In the genomic region with DNA sequence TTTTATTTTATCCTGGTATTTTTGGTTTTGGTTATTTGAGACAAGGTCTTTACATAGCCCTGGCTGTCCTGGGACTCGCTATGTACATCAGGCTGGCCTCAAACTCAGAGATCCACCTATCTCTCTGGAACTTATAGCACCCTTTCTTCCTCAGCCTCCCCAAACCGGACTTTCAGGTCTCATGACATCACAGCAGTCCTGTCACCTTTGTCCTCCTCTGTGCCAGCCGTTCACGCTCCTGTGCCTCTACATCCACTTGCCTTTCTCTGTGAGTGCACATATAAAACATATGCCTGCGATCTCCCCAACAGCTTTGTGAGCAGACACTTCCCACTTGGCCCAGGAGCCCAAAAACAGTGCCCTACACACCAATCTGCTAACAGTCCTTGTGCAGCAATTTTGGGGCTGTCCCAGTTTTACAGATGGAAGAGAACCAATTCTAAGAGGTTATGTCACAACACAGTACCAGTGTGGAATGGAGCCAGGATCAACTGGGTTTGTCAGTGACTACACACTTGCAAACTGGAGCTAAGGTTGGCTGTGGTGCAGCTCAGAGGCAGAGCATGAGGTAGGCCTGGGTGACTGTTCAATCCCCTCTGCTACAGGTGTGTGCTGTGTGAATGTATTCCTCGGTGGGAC, we compare ENCODE assay signal across 9 mouse cellular contexts. TPM values are rescaled to one million over a fixed set of nuclear protein-coding genes. Genes with fewer than 3 reads are reported as not detected.
DNase-seq lines count a peak whose midpoint lies in the region; ATAC-seq and TF ChIP-seq lines count a peak whose summit lies in the region.
"Had no signal": no experiment of that assay in that cellular context is flagged by ENCODE, and none has a peak within 500 bp of the region (broad histone marks: within the 10 kb centered on the region; RNA-seq: fewer than 3 reads in every experiment).

No protein-coding gene starts in this region.

- intact Hi-C loops in heart, postnatal 10 days (cut with DNase I) = no loop called here

- H3K9me3 ChIP-seq in heart, embryonic 14.5 days (ENCODE audit: control insufficient read depth, low read length) = no peaks in the 10 kb centered on the region
- no peaks in the 10 kb centered on the region for H3K9me3 ChIP-seq in hindbrain, embryonic 11.5 days (ENCODE audit: control insufficient read depth, low read length)
- H3K9me3 ChIP-seq in liver, embryonic 14.5 days (ENCODE audit: control insufficient read depth, low read length) = no peaks in the 10 kb centered on the region
- no peaks in the 10 kb centered on the region for H3K9me3 ChIP-seq in stomach, postnatal 0 days (ENCODE audit: control insufficient read depth, low read length)

- no peak overlapping the region for H3K9ac ChIP-seq in heart, embryonic 14.5 days (ENCODE audit: low read length)
- no peak overlapping the region for H3K9ac ChIP-seq in hindbrain, embryonic 11.5 days (ENCODE audit: low read depth, low read length)
- H3K9ac ChIP-seq in liver, embryonic 14.5 days (replicated peaks) = no peak overlapping the region
- H3K9ac ChIP-seq in stomach, postnatal 0 days (ENCODE audit: low read length) = peak overlapping the region; percentile 27; the same call in 1 of the 2 replicates

- peak overlapping the region; percentile 42 to 56; a peak in 2 of 4 replicates for H3K27ac ChIP-seq in heart, embryonic 14.5 days (replicated peaks in 1 of 2; ENCODE audit: control insufficient read depth in 1 of 2, insufficient read depth in 1 of 2, low read depth in 2 of 2, low read length in 2 of 2)
- peak overlapping the region; percentile 17; the same call in 1 of the 2 replicates for H3K27ac ChIP-seq in brown adipose tissue, adult 24 weeks (replicated peaks; ENCODE audit: low read depth, low read length)
- peak overlapping the region; percentile 14; the same call in 1 of the 2 replicates for H3K27ac ChIP-seq in hindbrain, embryonic 11.5 days (ENCODE audit: low read depth, low read length)
- H3K27ac ChIP-seq in liver, embryonic 14.5 days = 0 out of 2 replicates have a peak overlapping the region, but pooled peaks have one; percentile 20
- peak overlapping the region; percentile 90 for H3K27ac ChIP-seq in stomach, postnatal 0 days (replicated peaks)

- 83% methylated on average over 6 of the region's 6 CpGs for whole genome bisulfite sequencing in heart, embryonic 14.5 days
- WGBS in hindbrain, embryonic 11.5 days = 79% methylated on average over 6 of the region's 6 CpGs
- 73% methylated on average over 6 of the region's 6 CpGs for WGBS in liver, embryonic 14.5 days (ENCODE audit: insufficient replicate concordance)
- 52% methylated on average over 6 of the region's 6 CpGs for WGBS in stomach, postnatal 0 days

- TF ChIP-seq CTCF in liver, embryonic 14.5 days (IDR thresholded peaks at IDR 0.05; ENCODE audit: low read depth) = no peak
- TF ChIP-seq CTCF in stomach, postnatal 0 days (IDR thresholded peaks at IDR 0.05; ENCODE audit: low read depth) = no peak

- H3K4me2 ChIP-seq in heart, embryonic 14.5 days (ENCODE audit: low read length) = no peak overlapping the region
- no peak overlapping the region for H3K4me2 ChIP-seq in hindbrain, embryonic 11.5 days (replicated peaks; ENCODE audit: low read depth, low read length)
- H3K4me2 ChIP-seq in liver, embryonic 14.5 days (ENCODE audit: low read depth) = peak overlapping the region; percentile 41
- H3K4me2 ChIP-seq in stomach, postnatal 0 days (replicated peaks; ENCODE audit: low read depth) = peak overlapping the region; percentile 35; the same call in 1 of the 2 replicates

- H3K4me1 ChIP-seq in heart, embryonic 14.5 days (ENCODE audit: control insufficient read depth in 2 of 2, insufficient read depth in 2 of 2, low read length in 2 of 2) = peaks cover 33 to 45% of the 10 kb centered on the region in 2 experiments
- H3K4me1 ChIP-seq in brown adipose tissue, adult 24 weeks (ENCODE audit: control insufficient read depth, insufficient read depth, insufficient read length, low read length) = peaks cover 50% of the 10 kb centered on the region
- peaks cover 12% of the 10 kb centered on the region for H3K4me1 ChIP-seq in hindbrain, embryonic 11.5 days (replicated peaks; ENCODE audit: control insufficient read depth, insufficient read depth, low read length)
- peaks cover 0 to 19% of the 10 kb centered on the region in 2 experiments; a peak in 2 of 4 replicates for H3K4me1 ChIP-seq in liver, embryonic 14.5 days (replicated peaks; ENCODE audit: control insufficient read depth in 2 of 2, insufficient read depth in 2 of 2, low read length in 1 of 2)
- H3K4me1 ChIP-seq in stomach, postnatal 0 days (replicated peaks; ENCODE audit: control insufficient read depth, insufficient read depth) = peaks cover 17% of the 10 kb centered on the region

- no peak for DNase-seq in heart, postnatal 10 days
- no peak for DNase-seq in hindbrain, embryonic 11.5 days (ENCODE audit: low spot score)
- DNase-seq in liver, embryonic 14.5 days (ENCODE audit: low read depth in 3 of 3, low spot score in 3 of 3) = no peak
- peak; percentile 84 for DNase-seq in stomach, postnatal 0 days (ENCODE audit: low spot score)
- no peak for DNase-seq in thymus, postnatal 4 days
- no peak for DNase-seq in left cerebral cortex, adult 11 months (ENCODE audit: low spot score)

- no peak for ATAC-seq in heart, embryonic 14.5 days (ENCODE audit: insufficient number of reproducible peaks, insufficient read depth, low FRiP score, low read depth)
- no peak for ATAC-seq in hindbrain, embryonic 11.5 days (ENCODE audit: low FRiP score)
- peak; percentile 26; the same call in 1 of the 2 replicates for ATAC-seq in liver, embryonic 14.5 days (ENCODE audit: insufficient read depth)
- ATAC-seq in stomach, postnatal 0 days (ENCODE audit: low FRiP score, low TSS enrichment) = peak; percentile 56

- no peak for TF ChIP-seq EP300 in liver, embryonic 14.5 days (IDR thresholded peaks at IDR 0.05; ENCODE audit: low read depth)
- no peak for TF ChIP-seq EP300 in stomach, postnatal 0 days (optimal IDR thresholded peaks at IDR 0.05)

- peaks cover 5% of the 10 kb centered on the region for H3K36me3 ChIP-seq in heart, embryonic 14.5 days (ENCODE audit: control insufficient read depth, insufficient read depth, low read length)
- H3K36me3 ChIP-seq in hindbrain, embryonic 11.5 days (ENCODE audit: control insufficient read depth, insufficient read depth, low read length) = 0 out of 2 replicates have a peak, but pooled peaks cover 2% of the 10 kb centered on the region
- no peaks in the 10 kb centered on the region; the same call in 1 of the 2 replicates for H3K36me3 ChIP-seq in liver, embryonic 14.5 days (replicated peaks; ENCODE audit: control insufficient read depth, insufficient read depth, low read depth)
- H3K36me3 ChIP-seq in stomach, postnatal 0 days (ENCODE audit: control insufficient read depth, insufficient read depth, low read length) = no peaks in the 10 kb centered on the region

- no peak overlapping the region for H3K4me3 ChIP-seq in heart, embryonic 14.5 days (ENCODE audit: control insufficient read depth in 1 of 2, insufficient read depth in 1 of 2, low read depth in 1 of 2, low read length in 2 of 2)
- no peak overlapping the region for H3K4me3 ChIP-seq in brown adipose tissue, adult 24 weeks (ENCODE audit: insufficient read depth, low read depth, low read length)
- no peak overlapping the region for H3K4me3 ChIP-seq in hindbrain, embryonic 11.5 days (ENCODE audit: low read depth, low read length)
- no peak overlapping the region for H3K4me3 ChIP-seq in liver, embryonic 14.5 days (ENCODE audit: insufficient read depth in 1 of 2, low read depth in 2 of 2, low read length in 2 of 2)
- H3K4me3 ChIP-seq in stomach, postnatal 0 days (ENCODE audit: low read depth, low read length) = no peak overlapping the region

- H3K27me3 ChIP-seq in heart, embryonic 14.5 days (ENCODE audit: control insufficient read depth, insufficient read depth, low read length) = no peaks in the 10 kb centered on the region
- H3K27me3 ChIP-seq in hindbrain, embryonic 11.5 days (ENCODE audit: control insufficient read depth, insufficient read depth, low read length) = no peaks in the 10 kb centered on the region
- H3K27me3 ChIP-seq in liver, embryonic 14.5 days (ENCODE audit: control insufficient read depth, insufficient read depth, low read length) = no peaks in the 10 kb centered on the region
- H3K27me3 ChIP-seq in stomach, postnatal 0 days (ENCODE audit: control insufficient read depth, insufficient read depth, low read length) = no peaks in the 10 kb centered on the region

RNA-seq across cellular contexts. Expression of a gene that starts 8.8 kb away (rescaled TPM):
- polyA plus RNA-seq in heart, embryonic 14.5 days (2014; fragmentation: Nextera tagmentation; extraction: Ambion mirVana) = 20.8 and 24.0 TPM in 2 replicates
- 100 to 1,000 TPM in 1 of 2 experiments, 10 to 100 TPM in 1; 92.4 to 108 TPM for total RNA-seq in heart, postnatal 10 days (2021)
- 52.2 and 85.4 TPM in 2 replicates for polyA plus RNA-seq in brown adipose tissue, adult 24 weeks (2012; ENCODE audit: insufficient read depth, insufficient read length, missing spikeins)
- polyA plus RNA-seq in hindbrain, embryonic 11.5 days (2014; fragmentation: Nextera tagmentation; extraction: Ambion mirVana) = 35.5 and 35.7 TPM in 2 replicates
- 13.3 and 14.2 TPM in 2 replicates for polyA plus RNA-seq in liver, embryonic 14.5 days (2012; rRNA removed)
- polyA plus RNA-seq in liver, embryonic 14.5 days (2014; fragmentation: Nextera tagmentation; extraction: Ambion mirVana) = 14.3 and 17.2 TPM in 2 replicates
- 28.6 and 29.6 TPM in 2 replicates for polyA plus RNA-seq in stomach, postnatal 0 days (2015; fragmentation: Nextera tagmentation; extraction: Ambion mirVana)

RNA-seq across cellular contexts. Expression of a gene that starts 16.9 kb away (rescaled TPM):
- 12.7 and 15.7 TPM in 2 replicates for polyA plus RNA-seq in heart, embryonic 14.5 days (2014; fragmentation: Nextera tagmentation; extraction: Ambion mirVana)
- total RNA-seq in heart, postnatal 10 days (2021) = 10 to 100 TPM; 14.7 to 15.6 TPM
- 4.4 and 5.3 TPM in 2 replicates for polyA plus RNA-seq in brown adipose tissue, adult 24 weeks (2012; ENCODE audit: insufficient read depth, insufficient read length, missing spikeins)
- 21.9 and 24.8 TPM in 2 replicates for polyA plus RNA-seq in hindbrain, embryonic 11.5 days (2014; fragmentation: Nextera tagmentation; extraction: Ambion mirVana)
- 7.5 and 8.3 TPM in 2 replicates for polyA plus RNA-seq in liver, embryonic 14.5 days (2012; rRNA removed)
- polyA plus RNA-seq in liver, embryonic 14.5 days (2014; fragmentation: Nextera tagmentation; extraction: Ambion mirVana) = 17.6 and 20.6 TPM in 2 replicates
- polyA plus RNA-seq in stomach, postnatal 0 days (2015; fragmentation: Nextera tagmentation; extraction: Ambion mirVana) = 9.8 and 11.5 TPM in 2 replicates

RNA-seq across cellular contexts. Expression of a gene that starts 42.7 kb away (rescaled TPM):
- polyA plus RNA-seq in heart, embryonic 14.5 days (2014; fragmentation: Nextera tagmentation; extraction: Ambion mirVana) = not detected in 2 replicates
- total RNA-seq in heart, postnatal 10 days (2021) = not detected
- polyA plus RNA-seq in brown adipose tissue, adult 24 weeks (2012; ENCODE audit: insufficient read depth, insufficient read length, missing spikeins) = not detected in 2 replicates
- 0.17 and 0.19 TPM in 2 replicates for polyA plus RNA-seq in hindbrain, embryonic 11.5 days (2014; fragmentation: Nextera tagmentation; extraction: Ambion mirVana)
- 0.03 TPM in 1 of 2 replicates, not detected in the other for polyA plus RNA-seq in liver, embryonic 14.5 days (2012; rRNA removed)
- polyA plus RNA-seq in liver, embryonic 14.5 days (2014; fragmentation: Nextera tagmentation; extraction: Ambion mirVana) = not detected in 2 replicates
- 0.05 and 0.11 TPM in 2 replicates for polyA plus RNA-seq in stomach, postnatal 0 days (2015; fragmentation: Nextera tagmentation; extraction: Ambion mirVana)
- total RNA-seq: MEL had no signal

RNA-seq across cellular contexts. Expression of a gene that starts 52.7 kb away (rescaled TPM):
- polyA plus RNA-seq in heart, embryonic 14.5 days (2014; fragmentation: Nextera tagmentation; extraction: Ambion mirVana) = 33.1 and 34.2 TPM in 2 replicates
- 10 to 100 TPM; 33.3 to 34.3 TPM for total RNA-seq in heart, postnatal 10 days (2021)
- polyA plus RNA-seq in brown adipose tissue, adult 24 weeks (2012; ENCODE audit: insufficient read depth, insufficient read length, missing spikeins) = 24.2 and 29.4 TPM in 2 replicates
- polyA plus RNA-seq in hindbrain, embryonic 11.5 days (2014; fragmentation: Nextera tagmentation; extraction: Ambion mirVana) = 50.8 and 51.7 TPM in 2 replicates
- 58.9 and 60.3 TPM in 2 replicates for polyA plus RNA-seq in liver, embryonic 14.5 days (2012; rRNA removed)
- polyA plus RNA-seq in liver, embryonic 14.5 days (2014; fragmentation: Nextera tagmentation; extraction: Ambion mirVana) = 88.7 and 99.5 TPM in 2 replicates
- polyA plus RNA-seq in stomach, postnatal 0 days (2015; fragmentation: Nextera tagmentation; extraction: Ambion mirVana) = 77.7 and 81.1 TPM in 2 replicates

Comparison
In these comparisons a context has a peak if more than half of its experiments do, and no peak if none do; other contexts are left out.
1. ATAC-seq: peak in liver, embryonic 14.5 days (single experiment) and stomach, postnatal 0 days (single experiment); none in heart, embryonic 14.5 days (single experiment) and hindbrain, embryonic 11.5 days (single experiment).
2. H3K27ac ChIP-seq: peak in every context shown above with its lines; median percentile 90 in stomach, postnatal 0 days; 49 in heart, embryonic 14.5 days; 20 in liver, embryonic 14.5 days; 17 in brown adipose tissue, adult 24 weeks; 14 in hindbrain, embryonic 11.5 days.
3. H3K4me2 ChIP-seq: peak in liver, embryonic 14.5 days (single experiment) and stomach, postnatal 0 days (single experiment); none in heart, embryonic 14.5 days (single experiment) and hindbrain, embryonic 11.5 days (single experiment).